Mouse (Mus musculus): ENCODE results near the gene Rbp4. TPM values are rescaled to one million over a fixed set of nuclear protein-coding genes. Genes with fewer than 3 reads are reported as not detected.
A peak's percentile ranks its signal among the peaks of the same experiment; 100 is the strongest.

Gene Rbp4
- polyA plus RNA-seq, 1 experiment = 359 TPM

DNA sequence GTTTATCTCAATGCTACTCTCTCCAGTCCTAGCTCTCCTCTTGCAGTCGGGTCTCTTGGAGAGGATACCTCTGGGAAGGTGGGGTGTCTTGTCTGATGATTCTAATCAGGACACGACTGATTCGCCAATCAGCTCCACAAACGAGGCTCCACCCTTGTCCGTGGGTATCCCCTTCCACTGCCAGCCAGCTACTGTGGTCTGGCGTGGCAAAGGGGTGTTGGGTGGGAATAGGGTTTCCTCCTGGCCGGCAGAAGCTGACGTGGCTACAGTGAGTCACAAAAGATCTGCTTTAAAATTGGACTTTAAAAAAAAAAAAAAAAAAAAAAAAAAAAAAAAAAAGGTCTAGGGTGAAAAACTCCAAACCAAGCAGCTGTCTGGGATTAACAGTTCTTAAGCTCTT is 14.0 kb downstream of the Rbp4 start:
- Histone ChIP-seq H3K4me1 (ENCODE audit: control insufficient read depth, insufficient read depth, insufficient read length, low read length) (no peaks in the 10 kb centered on the region), H3K4me3 (ENCODE audit: insufficient read depth, low read depth, low read length) (no peak overlapping the region), H3K27ac (replicated peaks; ENCODE audit: low read depth, low read length) (no peak overlapping the region)

DNA sequence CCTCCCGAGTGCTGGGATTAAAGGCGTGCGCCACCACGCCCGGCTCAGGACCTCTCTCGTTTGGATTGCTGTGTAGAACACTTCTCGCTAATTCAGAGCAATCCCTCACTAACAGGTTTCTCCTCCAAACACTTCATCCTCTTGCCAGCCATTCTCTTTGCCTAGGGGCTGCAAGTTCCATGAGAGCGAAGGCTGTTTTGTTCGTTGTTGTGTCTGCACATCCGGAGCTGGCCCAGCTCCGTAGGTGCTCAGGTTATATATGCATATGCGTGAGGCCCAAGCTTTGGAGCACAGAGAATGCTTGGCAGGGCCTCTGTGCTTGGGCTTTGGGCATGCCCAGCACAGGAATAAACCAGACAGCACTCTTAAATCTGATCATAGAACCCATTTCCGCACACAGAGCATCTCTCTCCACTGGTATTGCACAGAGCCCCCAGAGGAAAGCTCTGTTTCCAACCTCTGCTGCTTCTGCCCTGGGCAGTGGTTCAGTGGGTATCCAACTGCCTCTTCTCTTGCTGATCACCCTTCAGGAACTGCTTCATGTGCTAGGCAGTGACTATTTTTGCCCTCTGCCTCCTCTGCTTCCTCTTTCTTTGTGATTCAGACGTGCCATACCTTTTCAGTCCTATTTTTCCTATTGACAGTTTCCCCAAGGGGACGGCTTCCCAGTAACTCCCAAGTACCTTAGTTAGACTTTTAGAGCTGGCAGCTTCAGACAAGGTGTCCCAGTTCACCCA is 15.4 kb downstream of the Rbp4 start:
- no peak overlapping the region for H3K27ac ChIP-seq (replicated peaks; ENCODE audit: low read depth, low read length)
- no peaks in the 10 kb centered on the region for H3K4me1 ChIP-seq (ENCODE audit: control insufficient read depth, insufficient read depth, insufficient read length, low read length)

DNA sequence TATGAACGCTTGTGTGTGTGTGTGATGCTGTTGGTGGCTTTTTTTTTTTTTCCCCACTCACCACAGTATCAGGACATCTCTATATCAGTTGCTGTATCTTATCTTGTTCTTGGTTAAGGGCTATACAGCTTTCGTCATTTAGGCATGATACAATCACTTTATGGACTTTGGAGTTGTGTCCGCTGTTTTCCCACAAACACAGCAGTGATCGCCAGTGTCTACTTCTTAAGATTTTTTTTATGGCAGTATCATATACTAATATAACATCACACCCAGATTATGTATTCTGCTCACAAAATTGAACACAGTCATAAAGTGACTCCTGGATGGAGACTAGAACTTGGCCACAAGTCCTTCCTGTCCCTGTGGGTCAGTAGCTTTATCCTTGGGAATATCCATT is 17.2 kb downstream of the Rbp4 start:
- no peak overlapping the region for H3K4me3 ChIP-seq (ENCODE audit: insufficient read depth, low read depth, low read length)
- H3K27ac ChIP-seq (replicated peaks; ENCODE audit: low read depth, low read length) = no peak overlapping the region
- H3K4me1 ChIP-seq (ENCODE audit: control insufficient read depth, insufficient read depth, insufficient read length, low read length) = no peaks in the 10 kb centered on the region

More for the DNA sequence above, 15.4 kb downstream of the Rbp4 start:
- H3K4me3 ChIP-seq (ENCODE audit: insufficient read depth, low read depth, low read length) = no peak overlapping the region

DNA sequence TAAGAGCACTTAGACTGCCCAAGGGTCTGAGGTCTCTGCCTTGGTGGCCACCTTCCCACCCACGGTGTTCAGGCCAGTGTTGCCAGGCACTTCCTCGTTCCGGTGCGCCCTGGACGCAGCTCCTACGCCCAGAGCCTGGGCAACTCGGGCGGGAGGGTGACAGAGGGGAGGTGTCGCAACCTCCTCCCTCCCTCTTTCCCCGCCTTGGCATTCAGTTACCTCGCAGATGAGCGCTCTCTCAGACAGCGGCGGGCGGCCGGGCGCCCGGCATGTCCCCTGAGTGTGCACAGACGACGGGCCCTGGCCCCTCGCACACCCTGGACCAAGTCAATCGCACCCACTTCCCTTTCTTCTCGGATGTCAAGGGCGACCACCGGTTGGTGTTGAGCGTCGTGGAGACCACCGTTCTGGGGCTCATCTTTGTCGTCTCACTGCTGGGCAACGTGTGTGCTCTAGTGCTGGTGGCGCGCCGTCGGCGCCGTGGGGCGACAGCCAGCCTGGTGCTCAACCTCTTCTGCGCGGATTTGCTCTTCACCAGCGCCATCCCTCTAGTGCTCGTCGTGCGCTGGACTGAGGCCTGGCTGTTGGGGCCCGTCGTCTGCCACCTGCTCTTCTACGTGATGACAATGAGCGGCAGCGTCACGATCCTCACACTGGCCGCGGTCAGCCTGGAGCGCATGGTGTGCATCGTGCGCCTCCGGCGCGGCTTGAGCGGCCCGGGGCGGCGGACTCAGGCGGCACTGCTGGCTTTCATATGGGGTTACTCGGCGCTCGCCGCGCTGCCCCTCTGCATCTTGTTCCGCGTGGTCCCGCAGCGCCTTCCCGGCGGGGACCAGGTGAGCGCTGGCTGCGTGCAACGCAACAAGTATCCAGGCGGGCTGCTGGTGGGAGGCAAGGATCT is 28.0 kb downstream of the Rbp4 start, which contains the start of gene Ffar4:
TSS of gene Ffar4 (plus strand) at position 214 of the 901 bp plus-strand sequence.
- peak within 1 kb of the TSS; percentile 70 for H3K4me3 ChIP-seq (ENCODE audit: insufficient read depth, low read depth, low read length)
- peak within 1 kb of the TSS; percentile 93 for H3K27ac ChIP-seq (replicated peaks; ENCODE audit: low read depth, low read length)
- H3K4me1 ChIP-seq (ENCODE audit: control insufficient read depth, insufficient read depth, insufficient read length, low read length) = 0 out of 2 replicates have a peak, but pooled peaks cover 2% of the 10 kb centered on the region

DNA sequence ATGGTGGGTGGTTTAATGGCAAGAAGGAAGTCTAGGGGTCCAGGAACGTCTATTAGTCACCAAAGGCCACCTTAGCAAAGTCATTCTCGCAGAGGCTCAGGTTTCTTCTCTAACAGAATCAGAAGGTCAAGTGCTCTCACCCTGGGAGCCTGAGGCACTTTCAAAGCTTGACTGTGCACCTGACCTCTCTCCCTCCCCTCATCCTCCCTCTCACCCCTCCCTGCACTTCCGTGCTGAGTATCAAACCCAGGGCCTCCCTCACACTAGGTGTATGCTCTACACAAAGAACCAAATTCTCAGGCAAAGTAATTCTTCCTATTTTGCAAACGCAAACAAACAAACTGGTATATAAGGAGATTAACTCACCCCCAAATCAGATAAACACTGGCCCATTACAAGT is 28.9 kb downstream of the Rbp4 start:
- H3K4me3 ChIP-seq (ENCODE audit: insufficient read depth, low read depth, low read length) = 0 out of 2 replicates have a peak overlapping the region, but pooled peaks have one; percentile 12
- H3K4me1 ChIP-seq (ENCODE audit: control insufficient read depth, insufficient read depth, insufficient read length, low read length) = 0 out of 2 replicates have a peak, but pooled peaks cover 2% of the 10 kb centered on the region
- peak overlapping the region; percentile 54; the same call in 1 of the 2 replicates for H3K27ac ChIP-seq (replicated peaks; ENCODE audit: low read depth, low read length)

DNA sequence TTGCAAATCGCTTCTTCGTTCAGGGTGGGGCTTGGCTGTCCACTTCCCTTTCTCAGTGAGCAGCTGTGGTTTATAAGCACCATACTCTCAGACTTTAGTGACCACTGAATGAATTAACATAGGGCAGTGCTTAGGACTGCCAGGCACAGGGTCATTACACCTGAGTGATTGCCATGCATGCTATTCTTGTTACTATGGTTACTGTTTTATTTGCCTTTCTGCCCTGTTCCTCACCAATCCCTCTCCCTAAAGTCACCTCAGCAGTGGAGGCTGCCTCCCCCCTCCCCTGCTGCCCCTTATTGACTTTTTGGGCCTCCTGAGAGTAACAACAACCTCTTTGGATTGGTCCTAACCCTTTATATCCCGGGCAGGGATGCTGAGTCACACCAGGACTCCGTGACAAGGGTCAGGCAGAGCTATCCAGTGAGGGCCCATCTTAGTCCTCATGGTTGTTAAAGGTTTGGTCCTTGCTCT is 33.5 kb downstream of the Rbp4 start:
- Histone ChIP-seq H3K4me3 (ENCODE audit: insufficient read depth, low read depth, low read length) (no peak overlapping the region), H3K27ac (replicated peaks; ENCODE audit: low read depth, low read length) (no peak overlapping the region), H3K4me1 (ENCODE audit: control insufficient read depth, insufficient read depth, insufficient read length, low read length) (0 out of 2 replicates have a peak, but pooled peaks cover 4% of the 10 kb centered on the region)

DNA sequence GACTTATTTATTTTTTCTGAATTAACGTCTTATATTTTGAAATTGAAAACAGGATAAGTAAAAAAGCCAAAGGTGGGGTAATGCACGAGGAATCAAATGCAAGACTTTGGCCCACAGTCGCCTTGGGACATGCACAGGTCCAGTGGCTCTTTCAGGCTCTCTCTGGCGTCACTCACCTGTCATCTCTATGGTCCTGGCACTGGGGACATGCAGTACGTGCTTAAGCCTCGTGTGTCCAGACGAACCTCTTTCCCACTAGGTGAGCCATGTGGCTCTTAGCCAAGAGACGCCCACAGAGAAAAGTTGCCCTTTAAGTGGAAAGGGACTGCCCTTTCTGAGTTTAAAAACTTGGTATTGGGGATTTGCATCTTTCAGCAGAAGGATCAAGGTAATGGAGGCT is 35.7 kb downstream of the Rbp4 start:
- Histone ChIP-seq H3K27ac (replicated peaks; ENCODE audit: low read depth, low read length) (peak overlapping the region; percentile 86), H3K4me1 (ENCODE audit: control insufficient read depth, insufficient read depth, insufficient read length, low read length) (0 out of 2 replicates have a peak, but pooled peaks cover 2% of the 10 kb centered on the region), H3K4me3 (ENCODE audit: insufficient read depth, low read depth, low read length) (no peak overlapping the region)

DNA sequence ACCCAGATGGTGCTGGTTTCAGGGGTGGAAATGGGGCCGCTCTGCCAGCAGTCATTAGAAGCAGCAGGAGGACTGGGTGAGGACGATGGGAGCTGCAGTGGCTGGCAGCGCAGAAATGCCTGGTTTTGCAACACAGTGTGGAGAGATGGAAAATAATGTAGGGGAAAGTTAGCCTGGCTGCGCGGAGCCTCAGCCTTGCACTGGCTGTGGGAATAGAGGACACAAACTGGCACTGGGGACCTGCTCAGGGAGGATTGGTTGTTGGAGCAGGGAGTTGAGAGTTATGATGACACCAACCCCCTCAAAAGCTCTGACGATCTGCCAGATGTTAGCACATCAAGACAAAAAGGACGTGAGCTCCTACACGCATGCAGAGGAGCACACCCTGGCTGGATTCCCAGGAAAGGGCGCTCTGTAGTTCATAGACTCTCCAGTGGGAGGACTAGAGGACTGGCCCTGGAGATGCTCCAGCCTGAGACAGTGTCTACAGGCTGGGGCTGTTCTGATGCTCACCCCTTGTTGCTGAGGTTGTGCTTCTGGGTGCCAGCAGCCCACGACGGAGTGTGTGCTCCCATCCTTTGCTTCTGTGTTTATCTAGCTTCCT is 38.0 kb downstream of the Rbp4 start:
- H3K27ac ChIP-seq (replicated peaks; ENCODE audit: low read depth, low read length) = peak overlapping the region; percentile 95
- H3K4me3 ChIP-seq (ENCODE audit: insufficient read depth, low read depth, low read length) = no peak overlapping the region
- H3K4me1 ChIP-seq (ENCODE audit: control insufficient read depth, insufficient read depth, insufficient read length, low read length) = peaks cover 6% of the 10 kb centered on the region; the same call in 1 of the 2 replicates

DNA sequence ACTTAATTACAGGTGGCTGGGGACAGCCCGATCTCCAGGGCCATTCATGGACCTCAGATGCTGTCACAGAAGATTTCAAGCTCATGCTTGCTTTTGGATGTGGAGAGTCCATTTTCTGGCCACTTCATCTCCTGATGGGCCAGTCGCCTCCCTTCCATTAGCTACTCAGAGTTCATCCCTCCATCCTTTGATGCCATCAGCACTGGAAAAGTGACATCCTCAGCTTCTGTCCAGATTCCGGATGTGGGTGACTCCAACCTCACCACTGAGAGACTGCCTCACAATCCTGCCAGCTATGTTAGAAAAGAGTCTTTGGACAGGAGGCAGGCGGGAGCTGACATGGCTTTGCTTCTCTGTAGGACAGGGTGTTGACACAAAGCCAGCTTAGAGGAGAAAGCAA is 39.2 kb downstream of the Rbp4 start:
- peak overlapping the region; percentile 95 for H3K27ac ChIP-seq (replicated peaks; ENCODE audit: low read depth, low read length)
- H3K4me1 ChIP-seq (ENCODE audit: control insufficient read depth, insufficient read depth, insufficient read length, low read length) = peaks cover 7% of the 10 kb centered on the region; the same call in 1 of the 2 replicates
- H3K4me3 ChIP-seq (ENCODE audit: insufficient read depth, low read depth, low read length) = no peak overlapping the region

DNA sequence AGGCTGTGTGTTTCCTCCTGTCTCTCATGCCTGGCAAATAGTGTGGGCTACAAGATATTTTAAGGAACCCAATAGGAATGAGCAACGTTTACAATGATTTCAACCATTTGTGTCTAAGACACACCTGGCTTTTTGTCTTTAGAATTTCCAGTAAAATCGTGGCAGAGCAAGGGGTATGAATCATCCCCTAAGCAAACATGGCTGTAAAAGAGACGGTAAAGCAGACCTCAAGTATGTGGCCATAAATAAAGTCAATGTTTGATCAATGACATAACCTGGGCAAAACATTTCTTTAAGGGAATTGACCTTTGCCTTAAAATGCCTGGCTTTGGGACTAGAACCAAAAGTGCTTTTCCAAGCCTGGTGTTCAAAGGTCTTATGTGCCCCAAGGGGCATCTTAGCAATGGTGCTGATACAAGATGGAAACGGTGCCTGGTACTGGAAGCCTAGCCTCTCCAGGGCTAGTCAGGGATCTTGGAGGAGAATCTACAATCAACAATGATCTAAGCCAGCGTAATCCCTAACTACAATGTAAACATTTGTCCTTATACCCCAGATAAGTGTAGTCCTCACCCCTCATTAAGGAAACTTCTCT is 42.1 kb downstream of the Rbp4 start:
- no peak overlapping the region for H3K4me3 ChIP-seq (ENCODE audit: insufficient read depth, low read depth, low read length)
- H3K4me1 ChIP-seq (ENCODE audit: control insufficient read depth, insufficient read depth, insufficient read length, low read length) = peaks cover 6% of the 10 kb centered on the region; the same call in 1 of the 2 replicates
- H3K27ac ChIP-seq (replicated peaks; ENCODE audit: low read depth, low read length) = peak overlapping the region; percentile 94

DNA sequence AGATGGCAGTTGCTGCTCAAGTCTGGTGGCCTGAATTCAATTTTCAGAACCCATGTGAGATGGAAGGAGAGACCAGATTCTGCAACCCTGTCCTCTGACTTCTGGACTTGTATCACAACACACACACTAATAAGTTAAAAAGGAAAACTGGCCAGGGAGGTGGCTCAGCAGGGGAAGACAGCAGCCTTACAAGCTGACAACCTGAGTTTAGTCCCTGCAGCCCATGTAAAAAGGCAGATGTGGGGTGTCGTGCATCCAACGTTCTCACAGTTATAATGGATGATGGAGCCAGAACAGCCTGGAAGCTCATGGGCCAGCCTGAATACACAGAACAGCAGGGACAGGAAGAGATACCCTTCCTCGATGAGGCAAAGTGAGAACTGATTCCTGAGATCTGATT is 43.7 kb downstream of the Rbp4 start:
- no peak overlapping the region for H3K4me3 ChIP-seq (ENCODE audit: insufficient read depth, low read depth, low read length)
- no peak overlapping the region for H3K27ac ChIP-seq (replicated peaks; ENCODE audit: low read depth, low read length)
- peaks cover 10% of the 10 kb centered on the region for H3K4me1 ChIP-seq (ENCODE audit: control insufficient read depth, insufficient read depth, insufficient read length, low read length)

DNA sequence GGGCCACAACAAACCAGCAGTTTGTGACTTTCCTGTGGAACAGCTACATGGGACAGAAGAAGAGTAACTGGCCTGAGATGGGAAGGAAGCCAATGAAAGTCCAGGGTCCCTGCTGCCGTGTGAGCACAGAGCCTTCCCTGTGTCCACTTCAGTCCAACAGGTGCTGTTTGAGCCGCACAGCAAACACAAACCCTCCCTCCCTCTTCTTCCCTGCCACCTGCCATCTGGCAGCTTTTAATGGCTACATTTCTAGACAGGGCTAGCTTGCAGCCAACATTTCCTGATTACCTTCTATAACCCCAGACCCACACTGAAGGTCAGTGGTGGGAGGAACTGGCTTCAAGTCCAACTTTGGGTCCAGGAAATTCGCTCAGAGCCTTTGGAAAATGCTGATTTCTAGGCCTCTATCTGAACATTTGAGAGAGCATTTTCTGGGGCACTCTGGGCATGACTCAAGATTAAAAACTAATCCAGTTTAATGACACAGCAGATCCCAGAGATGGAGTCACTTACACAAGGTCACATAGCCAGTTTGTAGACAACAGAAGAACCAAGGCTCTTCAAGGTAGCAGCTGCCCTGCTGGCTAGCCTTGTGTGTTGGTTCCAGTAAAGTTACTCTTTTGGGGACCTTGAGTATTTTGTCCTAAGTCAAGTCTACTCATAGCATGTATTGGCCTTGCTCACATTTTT is 47.1 kb downstream of the Rbp4 start:
- peak overlapping the region; percentile 64 for H3K27ac ChIP-seq (replicated peaks; ENCODE audit: low read depth, low read length)

DNA sequence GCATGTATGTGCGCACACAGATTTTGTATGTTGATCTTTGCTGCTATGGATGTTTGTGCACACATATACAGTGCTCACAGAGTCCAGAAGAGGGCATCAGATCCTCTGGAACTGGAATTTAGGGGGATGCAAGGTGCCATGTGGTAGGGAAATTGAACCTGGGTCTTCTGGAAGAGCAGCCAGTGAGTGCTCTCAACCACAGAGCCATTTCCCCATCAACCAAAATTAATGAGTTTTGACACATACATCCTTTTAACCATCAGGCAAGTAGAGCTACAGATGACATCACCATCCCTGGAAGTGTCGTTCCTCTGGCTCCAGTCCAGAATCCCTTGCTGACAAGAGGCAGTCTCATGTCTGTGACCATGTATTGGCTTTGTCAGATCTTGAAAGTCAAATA is 48.8 kb downstream of the Rbp4 start:
- no peak overlapping the region for H3K27ac ChIP-seq (replicated peaks; ENCODE audit: low read depth, low read length)
- no peak overlapping the region for H3K4me3 ChIP-seq (ENCODE audit: insufficient read depth, low read depth, low read length)
- peaks cover 7% of the 10 kb centered on the region; the same call in 1 of the 2 replicates for H3K4me1 ChIP-seq (ENCODE audit: control insufficient read depth, insufficient read depth, insufficient read length, low read length)

More for the DNA sequence above, 47.1 kb downstream of the Rbp4 start:
- Histone ChIP-seq H3K4me1 (ENCODE audit: control insufficient read depth, insufficient read depth, insufficient read length, low read length) (peaks cover 7% of the 10 kb centered on the region; the same call in 1 of the 2 replicates), H3K4me3 (ENCODE audit: insufficient read depth, low read depth, low read length) (no peak overlapping the region)

DNA sequence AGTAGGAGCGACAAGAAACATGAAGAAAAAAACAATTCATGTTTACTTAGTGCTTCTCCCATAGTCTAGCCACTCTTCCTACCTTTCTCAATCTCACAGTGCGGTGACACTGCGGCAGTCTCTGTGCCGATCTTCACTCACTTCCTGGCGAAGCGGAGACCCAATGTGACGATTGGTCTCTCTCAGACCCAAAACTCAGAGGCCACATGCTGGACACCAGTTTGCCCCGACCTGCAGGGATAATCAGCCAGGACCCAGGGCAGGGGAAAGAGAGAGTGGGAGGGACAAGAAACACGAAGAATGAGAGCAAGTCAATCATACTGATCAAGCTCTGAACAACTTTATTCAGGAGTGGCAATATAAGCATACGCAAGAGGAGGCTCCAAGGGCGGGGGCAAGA is 50.0 kb downstream of the Rbp4 start:
- no peak overlapping the region for H3K4me3 ChIP-seq (ENCODE audit: insufficient read depth, low read depth, low read length)
- no peak overlapping the region for H3K27ac ChIP-seq (replicated peaks; ENCODE audit: low read depth, low read length)
- peaks cover 4% of the 10 kb centered on the region; the same call in 1 of the 2 replicates for H3K4me1 ChIP-seq (ENCODE audit: control insufficient read depth, insufficient read depth, insufficient read length, low read length)
